Mouse (Mus musculus): ENCODE data around the gene Sap30l. TPM values are rescaled to one million over a fixed set of nuclear protein-coding genes. Genes with fewer than 3 reads are reported as not detected.
"Not testable (repeated sequence)": the region's sequence is repeated elsewhere in the genome, so short reads cannot be mapped to it uniquely, and the experiment has no call there.

Sap30l gene
- total RNA-seq, 2 experiments from 2014 or later = 17.1 to 25.0 TPM

DNA sequence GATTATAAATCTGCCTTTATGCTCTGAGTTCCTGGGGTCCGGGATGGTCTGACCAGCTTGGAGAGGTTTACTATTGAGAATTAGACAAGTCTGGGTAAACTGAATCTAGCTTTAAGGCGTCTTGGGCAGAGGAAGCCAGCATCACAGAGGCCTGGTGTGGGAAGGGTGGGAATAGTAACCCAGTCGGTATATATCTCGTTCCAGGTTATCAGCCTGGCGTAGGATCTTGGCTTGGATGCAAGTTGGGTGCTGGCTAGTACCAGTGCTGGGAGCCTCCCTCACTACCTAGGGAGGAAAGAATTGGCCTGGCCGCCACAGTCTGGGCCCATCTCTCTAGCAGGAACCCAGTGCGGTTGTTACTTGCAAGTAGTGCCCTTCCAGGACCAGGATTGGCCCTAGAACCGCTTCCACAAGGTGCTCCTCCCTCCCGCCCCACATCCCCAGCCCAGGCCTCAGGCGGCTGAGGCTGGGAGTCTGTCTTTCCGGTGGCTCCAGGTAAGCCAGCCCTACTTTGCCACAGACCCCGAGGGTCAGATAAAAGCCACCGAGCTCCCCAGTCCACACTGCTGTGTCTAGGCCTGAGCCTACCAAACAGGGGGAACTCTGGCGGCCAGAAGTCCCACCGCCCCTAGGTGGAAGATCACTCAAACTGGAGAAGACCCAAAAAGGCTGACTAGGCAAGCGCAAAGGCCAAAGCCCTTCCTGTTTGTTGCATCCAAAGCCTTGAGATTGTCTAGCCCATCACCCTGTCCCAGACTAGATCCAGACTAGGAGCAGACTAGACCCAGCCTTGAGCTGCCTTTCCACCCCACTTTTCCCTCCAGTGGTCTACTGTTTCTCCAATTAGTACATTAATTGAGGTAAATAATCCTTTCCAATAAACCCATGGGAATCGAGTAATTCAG lies 28.7 kb downstream of the Sap30l start:
- no peak for ATAC-seq (ENCODE audit: poor library complexity, severe bottlenecking)

DNA sequence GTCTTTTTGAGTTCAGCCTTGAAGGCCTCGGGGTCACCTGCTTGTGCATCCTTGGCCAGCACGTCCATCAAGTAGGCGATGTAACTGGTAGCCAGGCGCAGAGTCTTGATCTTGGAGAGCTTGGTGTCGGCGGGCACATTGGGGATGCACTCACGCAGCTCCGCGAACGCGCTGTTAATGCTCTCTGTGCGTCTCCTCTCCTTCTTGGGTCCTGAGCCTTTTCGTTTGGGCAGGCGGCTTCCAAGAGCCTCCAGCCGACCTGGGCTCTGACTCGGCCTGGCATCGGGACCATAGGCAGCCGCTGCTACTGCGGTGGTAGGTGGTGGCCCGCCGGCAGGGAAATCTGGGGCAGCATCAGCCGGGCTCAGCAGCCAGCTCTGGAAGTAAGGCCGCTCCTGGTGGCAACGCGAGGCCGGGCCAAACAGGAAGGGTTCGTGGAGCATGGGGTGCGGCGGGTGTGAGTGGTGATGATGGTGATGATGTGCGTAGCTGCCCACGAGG lies 29.9 kb downstream of the Sap30l start:
- ATAC-seq (ENCODE audit: poor library complexity, severe bottlenecking) = no peak

DNA sequence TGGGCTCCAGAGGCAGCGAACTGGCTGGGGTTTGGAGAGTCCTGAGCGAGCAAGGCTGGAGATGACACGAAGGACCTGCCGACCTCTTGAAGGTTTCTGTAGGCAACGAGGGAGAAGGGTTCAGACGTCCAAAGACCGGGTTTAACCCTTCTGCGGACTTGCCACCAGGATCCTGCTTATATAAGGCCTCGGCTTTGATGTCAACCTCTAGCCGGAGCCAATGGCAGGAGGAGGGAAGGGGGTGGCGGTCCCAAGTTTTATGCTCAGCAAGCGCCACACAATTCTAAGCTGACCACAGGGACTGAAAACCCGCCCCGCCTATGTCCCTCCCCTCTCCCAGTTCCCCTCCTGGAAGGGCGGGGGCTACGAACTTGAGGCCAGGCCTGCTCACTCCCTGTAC lies 30.4 kb downstream of the Sap30l start:
- ATAC-seq (ENCODE audit: poor library complexity, severe bottlenecking) = no peak

DNA sequence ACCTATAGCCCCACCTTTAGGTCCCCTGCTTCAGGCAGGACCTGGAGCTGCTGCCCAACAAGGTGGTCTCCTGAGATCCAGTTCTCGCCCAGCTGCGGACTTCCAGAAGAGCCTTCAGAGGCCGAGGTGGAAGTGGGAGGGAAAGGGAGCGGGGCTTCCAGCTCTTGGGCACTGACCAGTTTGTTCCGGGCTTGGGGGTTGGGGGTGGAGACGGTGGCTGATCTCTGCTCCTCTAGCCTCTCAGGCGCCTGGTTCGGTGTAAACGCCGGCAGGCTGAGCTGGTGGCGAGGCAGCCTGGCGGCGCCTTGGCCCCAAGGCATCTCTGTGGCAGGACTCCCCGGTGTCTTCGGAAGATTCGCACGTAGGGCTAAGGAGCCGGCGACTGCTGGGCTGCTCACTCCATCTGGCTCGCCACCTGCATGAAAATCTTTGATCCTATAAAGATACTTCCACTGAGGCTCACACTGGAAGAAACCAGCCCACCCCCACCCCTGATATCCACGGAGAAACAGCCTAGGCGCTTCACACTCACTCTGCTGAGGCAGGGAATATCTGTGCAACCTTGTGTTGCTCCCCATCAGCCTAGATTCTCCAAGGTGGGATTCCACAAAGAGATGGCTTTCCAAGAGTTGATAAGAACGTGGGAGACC lies 31.2 kb downstream of the Sap30l start, which contains the start of gene Hand1:
Gene Hand1 (minus strand): TSS at position 267 of the 650 bp plus-strand sequence.
- no peak for ATAC-seq (ENCODE audit: poor library complexity, severe bottlenecking)

DNA sequence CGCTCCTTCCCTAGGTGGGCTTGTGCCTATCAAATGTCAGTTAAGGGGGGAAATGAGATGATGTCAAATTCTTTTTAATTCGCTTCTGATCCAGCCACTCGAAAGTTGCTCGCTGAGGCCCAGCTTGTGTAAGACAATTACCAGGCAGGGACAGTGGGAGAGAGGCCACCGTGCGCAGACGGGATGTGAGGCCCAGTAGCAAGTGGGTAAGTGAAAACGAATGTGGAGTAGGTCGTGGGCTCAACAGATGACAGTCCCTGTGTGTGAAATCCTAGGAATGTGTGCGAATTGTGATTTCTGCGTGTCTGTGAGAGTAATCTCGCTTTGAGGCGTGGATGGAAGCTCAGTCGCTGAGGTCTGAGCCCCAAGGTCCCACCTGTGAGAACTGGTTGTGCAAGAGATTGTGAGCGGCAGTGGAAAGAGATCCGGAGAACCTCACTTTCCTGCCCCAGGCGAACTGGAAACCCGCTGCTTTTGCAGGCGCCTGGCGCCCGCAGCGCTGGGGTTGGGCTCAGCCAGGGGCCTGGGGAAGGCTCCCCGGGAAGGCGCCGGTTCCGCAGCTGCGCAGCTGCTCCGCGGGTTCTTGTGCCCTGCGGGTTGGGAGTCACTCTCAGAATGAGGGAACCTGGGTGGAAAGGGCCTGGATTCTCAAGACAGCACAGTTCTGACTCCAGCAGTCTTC lies 32.0 kb downstream of the Sap30l start:
- no peak for ATAC-seq (ENCODE audit: poor library complexity, severe bottlenecking)

DNA sequence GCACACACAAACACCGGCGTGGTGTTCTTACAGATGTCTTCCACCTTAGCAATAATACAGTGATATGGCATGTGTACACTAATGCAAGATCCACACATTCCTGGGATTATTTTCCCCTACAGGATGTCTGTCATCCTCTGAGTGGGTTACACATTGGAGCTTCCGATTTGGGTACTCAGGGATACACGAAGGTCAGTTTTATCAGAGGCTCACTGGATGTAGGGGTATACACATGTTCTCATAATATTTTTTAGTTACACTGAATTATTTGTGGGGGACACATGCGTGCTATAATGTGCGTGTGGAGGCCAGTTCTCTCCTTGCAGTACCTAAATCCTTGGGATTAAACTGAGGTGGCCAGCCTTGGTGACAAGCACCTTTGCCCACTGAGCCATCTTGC lies 32.6 kb downstream of the Sap30l start:
- no peak for ATAC-seq (ENCODE audit: poor library complexity, severe bottlenecking)

DNA sequence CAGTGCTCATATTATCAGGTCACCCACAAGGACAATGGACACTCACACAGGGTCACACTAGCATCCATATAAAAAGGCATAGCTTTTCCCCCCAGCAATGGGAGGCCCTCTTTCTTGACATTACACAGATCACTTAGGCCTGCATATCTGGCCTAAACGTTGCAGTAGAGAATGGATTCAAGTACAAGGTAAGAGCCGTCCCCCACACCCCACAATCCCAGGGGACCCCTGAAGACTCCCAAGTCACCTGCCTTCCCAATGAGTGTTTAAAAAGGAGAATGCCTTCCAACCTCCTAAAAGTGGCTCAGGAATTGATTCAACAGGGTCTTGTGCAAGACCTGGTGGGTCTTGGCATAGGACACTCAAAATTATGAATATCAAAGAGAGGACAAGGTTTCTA lies 33.9 kb downstream of the Sap30l start:
- ATAC-seq (ENCODE audit: poor library complexity, severe bottlenecking) = no peak

DNA sequence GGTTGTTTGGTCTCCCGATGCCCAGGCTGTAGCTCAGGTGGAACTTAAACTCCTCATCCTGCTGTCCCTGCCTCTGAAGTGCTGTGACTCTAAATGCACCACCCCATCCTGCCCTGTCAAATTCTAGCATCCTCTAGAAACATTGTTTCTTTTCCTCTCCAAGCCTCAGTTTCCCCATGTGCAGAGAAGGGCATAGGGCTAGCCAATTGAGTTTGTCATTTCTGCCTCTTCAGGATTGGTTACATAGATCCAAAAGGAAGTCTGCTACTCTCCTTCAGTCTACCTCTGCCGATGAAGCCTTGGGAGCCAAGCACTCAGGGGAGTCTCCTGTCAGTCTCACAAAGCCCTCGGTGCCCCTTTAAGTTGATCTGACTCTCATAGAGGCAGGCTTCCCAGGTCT lies 34.5 kb downstream of the Sap30l start:
- ATAC-seq (ENCODE audit: poor library complexity, severe bottlenecking) = no peak

DNA sequence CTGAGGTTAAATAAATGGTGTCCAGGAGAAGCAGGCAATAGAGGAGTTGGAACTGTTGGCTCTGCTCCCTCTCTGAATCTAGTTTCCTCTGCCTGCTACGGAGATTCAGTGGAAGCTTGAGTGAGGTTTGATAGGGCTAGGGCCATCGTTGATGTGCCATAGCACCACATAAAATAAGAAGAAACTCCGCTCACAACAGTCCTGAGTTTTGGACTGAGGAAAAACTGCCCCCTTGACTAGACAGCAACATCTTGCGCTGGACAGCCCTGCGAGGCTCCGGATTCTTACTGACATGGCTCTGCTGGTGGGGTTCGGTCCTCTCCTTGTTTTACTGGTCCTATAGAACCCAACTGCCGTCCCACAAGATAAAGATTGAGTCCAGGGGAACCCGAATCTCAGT lies 35.0 kb downstream of the Sap30l start:
- ATAC-seq (ENCODE audit: poor library complexity, severe bottlenecking) = no peak

DNA sequence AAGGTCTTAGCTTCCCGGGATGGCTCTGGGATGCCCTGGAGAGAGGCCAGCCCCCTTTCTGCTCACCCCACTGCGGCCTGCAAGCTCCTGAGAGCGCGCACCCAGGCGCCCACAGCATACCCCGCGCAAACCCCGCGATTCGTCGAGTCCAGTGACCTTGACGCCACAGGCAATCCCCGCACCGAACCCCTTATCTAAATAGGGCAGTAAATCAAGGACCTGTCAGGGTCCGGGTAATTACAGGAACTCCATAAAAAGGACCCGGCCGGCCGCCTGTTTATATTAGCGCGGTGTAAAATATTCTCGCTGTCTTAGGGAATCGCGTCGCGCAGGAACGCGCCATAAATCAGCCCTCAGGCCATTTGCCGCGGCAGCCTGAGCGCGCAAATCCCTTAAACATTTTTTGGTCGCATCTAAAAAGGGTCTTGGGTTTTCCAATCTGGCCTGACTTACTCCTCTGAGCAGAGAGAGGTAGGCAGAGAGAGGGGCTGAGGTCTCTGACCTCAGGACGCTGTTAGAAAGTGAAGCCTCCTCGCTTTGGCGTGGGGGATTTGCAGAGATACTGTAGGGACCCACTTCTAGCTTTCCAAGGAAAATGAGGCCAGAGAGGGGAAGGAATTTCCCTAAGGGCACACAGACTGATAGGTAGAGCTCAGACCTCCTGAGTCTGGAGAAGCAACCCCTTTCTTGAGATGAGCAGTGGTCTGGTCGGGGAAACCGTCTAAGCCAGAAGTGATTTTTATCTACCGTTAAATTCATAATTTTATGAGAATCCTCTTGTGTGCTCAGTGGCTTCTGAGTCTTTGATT lies 35.6 kb downstream of the Sap30l start:
- no peak for ATAC-seq (ENCODE audit: poor library complexity, severe bottlenecking)

DNA sequence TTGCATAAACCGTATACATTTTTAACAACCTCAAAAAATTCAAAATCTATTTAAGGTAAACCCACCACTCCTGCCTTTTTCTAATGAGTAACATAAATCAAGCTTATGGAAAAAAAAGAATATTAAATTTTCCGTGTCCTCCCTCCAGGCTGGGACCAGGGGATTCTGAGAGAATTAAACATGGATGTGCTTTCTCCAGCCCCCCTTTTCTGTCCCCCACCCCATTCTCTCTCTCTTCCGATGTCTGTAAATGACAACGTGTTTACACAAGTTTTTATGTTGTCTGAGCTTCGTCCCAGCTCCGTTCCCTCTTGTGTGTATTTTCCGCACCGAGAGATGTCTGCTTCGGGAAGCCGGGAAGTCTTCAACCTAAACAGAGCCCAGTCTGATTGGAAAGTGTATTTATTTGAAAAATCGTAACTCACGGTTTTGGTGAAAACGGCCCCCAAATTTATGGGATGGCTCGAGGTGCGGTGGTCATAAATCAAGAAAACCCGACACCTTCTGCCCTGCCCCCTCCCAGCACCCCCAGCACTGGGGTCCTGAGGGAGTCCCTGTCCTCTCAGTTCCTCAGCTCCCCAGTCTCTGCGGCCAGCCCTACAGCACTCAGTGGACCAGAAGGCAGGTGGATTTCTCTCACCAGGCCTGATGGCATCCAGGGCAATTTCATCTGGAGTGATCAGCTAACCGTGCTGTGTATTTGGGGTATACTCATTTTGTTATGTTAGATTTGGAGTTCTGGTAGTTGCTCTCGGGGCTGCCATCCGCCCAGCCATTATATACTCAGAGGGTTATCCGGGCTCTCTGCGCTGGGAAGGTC lies 36.6 kb downstream of the Sap30l start:
- no peak for ATAC-seq (ENCODE audit: poor library complexity, severe bottlenecking)

DNA sequence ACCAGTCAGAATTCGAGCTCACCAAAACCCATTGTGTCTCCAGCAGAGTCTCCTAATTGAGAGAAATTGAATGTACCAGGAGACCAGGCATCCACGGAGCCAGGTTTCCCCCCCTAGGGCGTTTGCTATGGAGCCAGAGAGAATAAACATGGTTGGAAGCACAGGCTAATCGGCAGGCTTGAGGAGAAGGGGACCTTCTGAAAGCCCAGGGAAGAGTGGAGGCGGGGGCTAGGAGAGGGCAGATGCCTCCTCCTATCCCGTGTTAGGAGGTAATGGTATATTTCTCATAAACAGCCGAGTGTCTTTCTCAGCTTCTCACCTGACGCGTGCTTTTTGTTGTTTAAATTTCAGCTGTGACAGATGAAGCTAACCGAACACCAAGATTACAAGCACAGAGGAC lies 39.5 kb downstream of the Sap30l start:
- no peak for ATAC-seq (ENCODE audit: poor library complexity, severe bottlenecking)

DNA sequence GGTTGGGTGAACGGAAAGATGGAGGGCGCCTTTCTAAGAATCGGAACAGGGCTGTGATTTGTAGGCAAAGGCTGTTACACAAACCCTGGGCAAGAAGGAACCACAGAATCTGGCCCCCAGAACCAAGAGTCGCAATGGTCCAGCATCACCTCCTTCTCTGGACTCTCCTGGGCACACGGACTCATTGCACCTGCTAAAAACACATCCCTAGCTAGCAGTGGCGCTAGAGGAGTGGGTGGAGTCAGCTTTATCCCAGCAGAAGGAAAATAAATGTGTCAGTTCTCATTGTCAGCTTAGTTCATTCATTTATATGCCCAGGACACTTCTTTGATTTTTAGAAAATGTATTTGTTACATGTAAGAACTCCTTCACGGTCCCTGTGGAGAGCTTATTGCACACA lies 40.0 kb downstream of the Sap30l start:
- ATAC-seq (ENCODE audit: poor library complexity, severe bottlenecking) = no peak

DNA sequence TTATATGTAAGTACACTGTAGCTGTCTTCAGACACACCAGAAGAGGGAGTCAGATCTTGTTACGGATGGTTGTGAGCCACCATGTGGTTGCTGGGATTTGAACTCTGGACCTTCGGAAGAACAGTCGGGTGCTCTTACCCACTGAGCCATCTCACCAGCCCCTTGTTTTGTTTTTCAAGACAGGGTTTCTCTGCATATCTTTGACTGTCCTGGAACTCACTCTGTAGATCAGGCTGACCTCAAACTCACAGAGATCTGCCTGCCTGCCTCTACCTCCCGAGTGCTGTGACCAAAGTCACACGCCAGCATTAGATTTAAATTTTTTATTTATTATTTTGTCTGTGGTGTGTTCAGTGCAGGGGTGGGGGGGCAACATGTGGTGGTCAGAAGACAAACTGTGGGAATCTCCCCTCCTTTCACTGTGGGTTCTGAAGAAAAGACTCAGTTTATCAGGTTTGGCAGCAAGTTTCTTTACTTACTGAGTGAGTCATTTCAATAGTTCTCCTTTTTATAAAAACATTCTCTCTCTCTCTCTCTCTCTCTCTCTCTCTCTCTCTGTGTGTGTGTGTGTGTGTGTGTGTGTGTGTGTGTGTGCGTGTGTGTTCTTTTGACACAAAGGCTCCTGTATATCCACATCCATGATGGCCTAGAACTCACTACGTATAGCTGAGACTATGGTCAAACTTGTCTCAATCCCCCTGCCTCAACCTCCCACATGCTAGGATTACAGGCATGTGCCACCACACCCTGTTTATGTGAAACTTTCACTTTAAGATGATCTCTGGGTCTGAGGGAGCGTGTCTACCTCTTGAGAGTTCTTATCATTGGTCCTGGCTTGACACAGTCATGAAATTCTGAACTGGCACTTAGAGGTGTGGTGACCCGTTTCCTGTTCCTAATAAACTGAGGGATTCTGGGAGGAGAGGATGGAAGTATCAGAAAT lies 45.3 kb downstream of the Sap30l start:
- not testable (repeated sequence) for ATAC-seq (ENCODE audit: poor library complexity, severe bottlenecking)

DNA sequence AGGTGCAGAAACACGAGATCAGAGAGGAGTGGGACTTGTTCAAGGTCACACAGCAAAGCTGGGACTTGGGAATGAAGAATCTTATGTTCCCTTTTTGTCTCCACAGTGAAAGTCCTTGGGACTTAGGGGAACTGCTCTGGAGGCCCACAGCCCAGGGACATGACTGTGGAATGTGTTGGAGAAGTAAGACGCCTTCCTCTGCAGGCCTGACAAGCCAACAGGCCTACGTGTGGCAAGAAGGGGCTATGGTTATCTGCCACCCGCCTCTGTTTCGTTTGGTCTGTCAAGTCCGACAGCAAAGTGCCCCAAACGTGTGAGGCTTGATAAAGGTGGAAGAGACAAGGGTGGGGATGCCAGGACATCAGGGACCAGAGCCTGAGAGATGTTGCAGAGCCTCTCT lies 46.0 kb downstream of the Sap30l start:
- ATAC-seq (ENCODE audit: poor library complexity, severe bottlenecking) = no peak

DNA sequence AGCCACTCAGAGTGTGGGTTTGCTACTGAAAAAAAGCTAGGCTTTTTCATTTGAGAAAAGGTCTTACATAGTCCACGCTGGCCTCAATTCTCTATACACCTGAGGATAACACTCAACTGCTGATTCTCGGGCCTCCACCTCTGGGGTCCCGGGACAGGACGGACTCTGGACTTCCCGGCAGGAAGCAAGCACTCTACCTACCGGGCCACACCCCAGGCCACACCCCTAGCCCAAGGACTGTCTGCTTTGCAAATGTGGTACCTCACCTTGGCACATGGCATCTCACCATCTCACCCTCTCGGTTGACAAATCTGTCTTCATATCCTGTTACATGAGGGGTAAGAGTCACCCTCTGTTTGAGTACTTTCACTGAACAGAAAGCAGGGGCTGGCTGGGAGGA lies 48.9 kb downstream of the Sap30l start:
- no peak for ATAC-seq (ENCODE audit: poor library complexity, severe bottlenecking)

DNA sequence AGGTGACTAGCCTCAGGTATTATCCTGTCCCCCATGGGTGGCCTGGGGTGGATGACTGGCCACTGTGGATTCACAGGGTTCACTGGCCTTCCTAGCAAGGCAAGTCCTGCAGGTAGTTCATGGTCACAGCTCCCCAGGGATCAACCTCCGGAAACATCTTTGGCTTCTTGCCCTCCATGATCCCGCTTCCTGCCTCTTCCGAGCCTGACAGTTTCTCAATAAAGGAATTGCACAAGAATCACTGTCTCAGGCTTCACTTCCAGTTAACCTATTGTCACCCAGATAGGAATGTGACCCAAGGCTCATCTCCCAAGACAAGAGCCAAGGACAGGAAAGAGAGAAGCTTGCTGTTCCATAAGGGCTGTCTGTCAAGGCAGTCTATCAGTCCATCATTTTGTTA lies 49.5 kb downstream of the Sap30l start:
- peak; percentile 45 for ATAC-seq (ENCODE audit: poor library complexity, severe bottlenecking)

DNA sequence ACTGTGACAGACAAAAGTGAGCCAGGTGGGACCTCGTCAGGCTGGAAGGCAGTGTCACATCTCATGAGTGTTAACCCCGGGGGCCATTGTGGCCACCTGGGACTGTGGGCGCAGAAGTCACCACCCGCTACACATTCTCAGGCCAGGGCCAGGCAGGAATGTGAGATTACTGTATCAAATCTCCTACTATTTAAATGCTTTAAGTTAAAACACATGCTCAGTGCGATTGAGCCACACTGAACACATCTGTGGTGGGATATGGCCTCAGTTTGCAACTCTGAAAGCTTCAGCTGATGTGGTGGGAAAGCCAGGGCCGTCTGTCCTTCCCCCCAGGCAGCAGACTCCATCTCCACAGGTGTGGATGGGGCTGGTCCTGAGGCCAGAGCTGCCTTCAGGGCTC lies 52.1 kb downstream of the Sap30l start:
- no peak for ATAC-seq (ENCODE audit: poor library complexity, severe bottlenecking)

DNA sequence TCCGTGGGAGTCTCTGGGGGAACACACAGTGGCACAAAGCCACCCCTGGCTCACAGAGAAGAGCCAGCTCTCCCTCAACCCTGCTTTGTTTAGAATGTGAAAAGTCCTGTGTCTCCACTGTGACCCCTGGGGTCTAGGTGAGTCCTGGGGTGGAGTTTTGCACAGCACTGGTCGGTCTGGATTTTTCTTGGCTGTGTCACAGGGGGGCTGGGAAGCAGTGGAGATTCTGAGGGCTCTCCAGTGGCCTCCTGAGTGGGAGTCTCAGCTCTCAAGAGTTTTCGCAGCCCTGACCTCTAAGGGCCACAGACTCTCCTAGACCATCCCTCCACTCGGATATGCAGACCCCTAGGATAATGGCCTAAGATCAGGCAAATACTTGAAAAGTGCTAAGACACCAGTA lies 56.3 kb downstream of the Sap30l start:
- no peak for ATAC-seq (ENCODE audit: poor library complexity, severe bottlenecking)
